Mouse (Mus musculus): Measurements from ENCODE around the gene Txndc2. TPM values are rescaled to one million over a fixed set of nuclear protein-coding genes. Genes with fewer than 3 reads are reported as not detected.

Txndc2 gene
- polyA plus RNA-seq (2014; fragmentation: Nextera tagmentation; extraction: Ambion mirVana), result 0.21 and 0.22 TPM in 2 replicates

GRCm38 (mm10) chr17:65641734-65642218 is at the start of gene Txndc2:
Gene Txndc2, minus strand, starts transcription at chr17:65642168.
- Histone ChIP-seq H3K9me3 (ENCODE audit: control insufficient read depth, low read length) (no peaks in the 10 kb centered on the region), H3K36me3 (replicated peaks; ENCODE audit: control insufficient read depth, insufficient read depth) (no peaks in the 10 kb centered on the region), H3K27ac (peak within 1 kb of the TSS; percentile 50), H3K4me3 (replicated peaks; ENCODE audit: low read length) (no peak within 1 kb of the TSS), H3K4me2 (replicated peaks) (0 out of 2 replicates have a peak within 1 kb of the TSS, but pooled peaks have one; percentile 6), H3K9ac (no peak within 1 kb of the TSS), H3K27me3 (ENCODE audit: control insufficient read depth, insufficient read depth, low read length) (no peaks in the 10 kb centered on the region), H3K4me1 (replicated peaks; ENCODE audit: control insufficient read depth, insufficient read depth, low read length) (0 out of 2 replicates have a peak, but pooled peaks cover 13% of the 10 kb centered on the region)
- WGBS, result 92% methylated on average over 11 of the region's 11 CpGs
- no peak for ATAC-seq (ENCODE audit: low FRiP score)
- no peak for DNase-seq (ENCODE audit: low spot score)

- Histone ChIP-seq H3K27me3 (ENCODE audit: control insufficient read depth, insufficient read depth, low read length) (no peaks in the 10 kb centered on the region), H3K4me1 (replicated peaks; ENCODE audit: control insufficient read depth, insufficient read depth, low read length) (no peaks in the 10 kb centered on the region), H3K9ac (no peak overlapping the region), H3K4me2 (replicated peaks) (no peak overlapping the region), H3K4me3 (replicated peaks; ENCODE audit: low read length) (no peak overlapping the region), H3K27ac (no peak overlapping the region), H3K9me3 (ENCODE audit: control insufficient read depth, low read length) (no peaks in the 10 kb centered on the region), H3K36me3 (replicated peaks; ENCODE audit: control insufficient read depth, insufficient read depth) (no peaks in the 10 kb centered on the region)
- ATAC-seq (ENCODE audit: low FRiP score) (no peak), DNase-seq (ENCODE audit: low spot score) (no peak)
- 70% methylated on average over 2 of the region's 2 CpGs for WGBS
Measured at GRCm38 (mm10) chr17:65683731-65684130, 41.8 kb upstream of the Txndc2 start.

- Histone ChIP-seq H3K36me3 (replicated peaks; ENCODE audit: control insufficient read depth, insufficient read depth) (no peaks in the 10 kb centered on the region), H3K27me3 (ENCODE audit: control insufficient read depth, insufficient read depth, low read length) (no peaks in the 10 kb centered on the region), H3K4me2 (replicated peaks) (no peak overlapping the region), H3K27ac (no peak overlapping the region), H3K9ac (no peak overlapping the region), H3K9me3 (ENCODE audit: control insufficient read depth, low read length) (no peaks in the 10 kb centered on the region), H3K4me1 (replicated peaks; ENCODE audit: control insufficient read depth, insufficient read depth, low read length) (no peaks in the 10 kb centered on the region), H3K4me3 (replicated peaks; ENCODE audit: low read length) (no peak overlapping the region)
- DNase-seq (ENCODE audit: low spot score), result no peak
- no peak for ATAC-seq (ENCODE audit: low FRiP score)
- WGBS, result 90% methylated on average over 3 of the region's 3 CpGs
Measured at GRCm38 (mm10) chr17:65683316-65683715, 41.3 kb upstream of the Txndc2 start.

GRCm38 (mm10) chr17:65682071-65682680 is 40.2 kb upstream of the Txndc2 start:
- no peaks in the 10 kb centered on the region for H3K36me3 ChIP-seq (replicated peaks; ENCODE audit: control insufficient read depth, insufficient read depth)
- ATAC-seq (ENCODE audit: low FRiP score) (no peak), DNase-seq (ENCODE audit: low spot score) (no peak)
- no peak overlapping the region for H3K4me3 ChIP-seq (replicated peaks; ENCODE audit: low read length)
- H3K9ac ChIP-seq, result no peak overlapping the region
- 86% methylated on average over 5 of the region's 5 CpGs for whole genome bisulfite sequencing
- H3K4me1 ChIP-seq (replicated peaks; ENCODE audit: control insufficient read depth, insufficient read depth, low read length), result no peaks in the 10 kb centered on the region
- H3K27ac ChIP-seq, result no peak overlapping the region
- no peak overlapping the region for H3K4me2 ChIP-seq (replicated peaks)
- no peaks in the 10 kb centered on the region for H3K27me3 ChIP-seq (ENCODE audit: control insufficient read depth, insufficient read depth, low read length)
- no peaks in the 10 kb centered on the region for H3K9me3 ChIP-seq (ENCODE audit: control insufficient read depth, low read length)

GRCm38 (mm10) chr17:65681516-65681915 is 39.5 kb upstream of the Txndc2 start:
- ATAC-seq (ENCODE audit: low FRiP score) (no peak), DNase-seq (ENCODE audit: low spot score) (no peak)
- 90% methylated on average over 6 of the region's 6 CpGs for WGBS
- Histone ChIP-seq H3K9ac (no peak overlapping the region), H3K4me2 (replicated peaks) (no peak overlapping the region), H3K4me1 (replicated peaks; ENCODE audit: control insufficient read depth, insufficient read depth, low read length) (no peaks in the 10 kb centered on the region), H3K9me3 (ENCODE audit: control insufficient read depth, low read length) (no peaks in the 10 kb centered on the region), H3K36me3 (replicated peaks; ENCODE audit: control insufficient read depth, insufficient read depth) (no peaks in the 10 kb centered on the region), H3K27ac (no peak overlapping the region), H3K4me3 (replicated peaks; ENCODE audit: low read length) (no peak overlapping the region), H3K27me3 (ENCODE audit: control insufficient read depth, insufficient read depth, low read length) (no peaks in the 10 kb centered on the region)

GRCm38 (mm10) chr17:65680801-65681412 is 38.9 kb upstream of the Txndc2 start:
- no peak for DNase-seq (ENCODE audit: low spot score)
- H3K4me1 ChIP-seq (replicated peaks; ENCODE audit: control insufficient read depth, insufficient read depth, low read length), result no peaks in the 10 kb centered on the region
- WGBS, result 89% methylated on average over 2 of the region's 2 CpGs

GRCm38 (mm10) chr17:65679806-65680446 is 38.0 kb upstream of the Txndc2 start:
- no peaks in the 10 kb centered on the region for H3K9me3 ChIP-seq (ENCODE audit: control insufficient read depth, low read length)
- H3K27me3 ChIP-seq (ENCODE audit: control insufficient read depth, insufficient read depth, low read length), result no peaks in the 10 kb centered on the region
- ATAC-seq (ENCODE audit: low FRiP score) (no peak), DNase-seq (ENCODE audit: low spot score) (no peak)
- H3K27ac ChIP-seq, result no peak overlapping the region
- H3K9ac ChIP-seq, result no peak overlapping the region
- WGBS, result 81% methylated on average over 14 of the region's 14 CpGs
- H3K4me1 ChIP-seq (replicated peaks; ENCODE audit: control insufficient read depth, insufficient read depth, low read length), result no peaks in the 10 kb centered on the region
- no peak overlapping the region for H3K4me3 ChIP-seq (replicated peaks; ENCODE audit: low read length)
- H3K4me2 ChIP-seq (replicated peaks), result no peak overlapping the region
- H3K36me3 ChIP-seq (replicated peaks; ENCODE audit: control insufficient read depth, insufficient read depth), result no peaks in the 10 kb centered on the region

More at GRCm38 (mm10) chr17:65680801-65681412, 38.9 kb upstream of the Txndc2 start:
- H3K4me3 ChIP-seq (replicated peaks; ENCODE audit: low read length), result no peak overlapping the region
- H3K27ac ChIP-seq, result no peak overlapping the region
- H3K27me3 ChIP-seq (ENCODE audit: control insufficient read depth, insufficient read depth, low read length), result no peaks in the 10 kb centered on the region
- H3K36me3 ChIP-seq (replicated peaks; ENCODE audit: control insufficient read depth, insufficient read depth), result no peaks in the 10 kb centered on the region
- no peak for ATAC-seq (ENCODE audit: low FRiP score)
- no peaks in the 10 kb centered on the region for H3K9me3 ChIP-seq (ENCODE audit: control insufficient read depth, low read length)
- no peak overlapping the region for H3K9ac ChIP-seq
- no peak overlapping the region for H3K4me2 ChIP-seq (replicated peaks)

- WGBS, result 91% methylated on average over 1 of the region's 1 CpGs
- H3K4me2 ChIP-seq (replicated peaks), result no peak overlapping the region
- no peak for ATAC-seq (ENCODE audit: low FRiP score)
Measured at GRCm38 (mm10) chr17:65677742-65678141, 35.8 kb upstream of the Txndc2 start.

GRCm38 (mm10) chr17:65676536-65676935 is 34.6 kb upstream of the Txndc2 start:
- ATAC-seq (ENCODE audit: low FRiP score), result no peak
- 95% methylated on average over 8 of the region's 8 CpGs for WGBS

More at GRCm38 (mm10) chr17:65677742-65678141, 35.8 kb upstream of the Txndc2 start:
- Histone ChIP-seq H3K27me3 (ENCODE audit: control insufficient read depth, insufficient read depth, low read length) (no peaks in the 10 kb centered on the region), H3K4me1 (replicated peaks; ENCODE audit: control insufficient read depth, insufficient read depth, low read length) (no peaks in the 10 kb centered on the region), H3K36me3 (replicated peaks; ENCODE audit: control insufficient read depth, insufficient read depth) (no peaks in the 10 kb centered on the region), H3K4me3 (replicated peaks; ENCODE audit: low read length) (no peak overlapping the region), H3K9ac (no peak overlapping the region), H3K9me3 (ENCODE audit: control insufficient read depth, low read length) (no peaks in the 10 kb centered on the region), H3K27ac (no peak overlapping the region)
- DNase-seq (ENCODE audit: low spot score), result no peak

More at GRCm38 (mm10) chr17:65676536-65676935, 34.6 kb upstream of the Txndc2 start:
- Histone ChIP-seq H3K9me3 (ENCODE audit: control insufficient read depth, low read length) (no peaks in the 10 kb centered on the region), H3K27me3 (ENCODE audit: control insufficient read depth, insufficient read depth, low read length) (no peaks in the 10 kb centered on the region), H3K4me1 (replicated peaks; ENCODE audit: control insufficient read depth, insufficient read depth, low read length) (no peaks in the 10 kb centered on the region), H3K9ac (no peak overlapping the region), H3K27ac (no peak overlapping the region), H3K4me3 (replicated peaks; ENCODE audit: low read length) (no peak overlapping the region), H3K4me2 (replicated peaks) (no peak overlapping the region), H3K36me3 (replicated peaks; ENCODE audit: control insufficient read depth, insufficient read depth) (no peaks in the 10 kb centered on the region)
- DNase-seq (ENCODE audit: low spot score), result no peak
